Mouse (Mus musculus): ENCODE data around the gene Plcxd2.

Plcxd2 gene

DNA sequence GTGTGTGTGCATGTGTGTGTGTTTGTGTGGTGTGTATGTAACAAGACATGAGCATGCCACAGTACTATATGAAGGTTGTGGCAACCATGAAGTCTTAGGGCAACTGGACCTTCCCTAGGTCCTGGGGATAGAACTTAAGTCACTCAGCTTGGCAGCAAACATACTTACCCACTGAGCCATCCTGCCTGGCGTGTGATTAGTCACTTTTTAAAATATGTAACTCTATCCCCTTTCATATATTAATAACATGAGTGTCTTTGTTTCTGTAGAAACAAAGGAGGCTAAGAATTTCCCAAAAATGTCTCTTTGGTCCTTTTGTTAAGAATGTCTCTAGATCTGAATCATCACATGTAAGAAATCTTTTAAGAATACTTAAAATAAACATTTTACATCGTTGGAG, 72.6 kb downstream of the Plcxd2 start:
- no peak for DNase-seq (ENCODE audit: low read depth)

GRCm38 (mm10) chr16:45936521-45936920, 73.5 kb downstream of the Plcxd2 start:
- DNase-seq (ENCODE audit: low read depth) = no peak

DNA sequence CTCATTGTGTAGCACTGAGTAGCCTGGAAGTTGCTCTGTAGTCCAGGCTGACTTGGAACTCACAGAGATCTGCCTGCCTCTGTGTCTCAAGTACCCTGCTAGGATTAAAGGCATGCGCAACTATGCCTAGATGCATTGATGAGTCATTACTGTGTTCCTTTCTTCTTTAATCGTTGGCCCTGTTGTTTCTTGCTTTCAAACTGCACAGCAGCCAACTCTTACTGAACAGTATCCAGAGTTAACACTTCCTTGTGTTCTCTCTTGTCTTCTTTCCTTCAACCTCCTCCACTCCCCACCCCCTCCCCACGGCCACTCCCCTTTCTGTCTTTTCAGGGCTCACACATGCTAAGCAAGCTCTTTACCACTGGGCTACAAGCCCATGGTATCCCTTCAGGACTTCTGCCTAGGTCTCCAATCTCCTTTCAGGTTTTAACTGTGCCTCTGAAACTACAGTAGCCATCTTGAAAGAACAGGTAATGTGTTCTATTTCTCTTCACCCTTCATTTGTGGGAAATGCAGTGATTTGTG, 74.0 kb downstream of the Plcxd2 start:
- no peak for DNase-seq (ENCODE audit: low read depth)

DNA sequence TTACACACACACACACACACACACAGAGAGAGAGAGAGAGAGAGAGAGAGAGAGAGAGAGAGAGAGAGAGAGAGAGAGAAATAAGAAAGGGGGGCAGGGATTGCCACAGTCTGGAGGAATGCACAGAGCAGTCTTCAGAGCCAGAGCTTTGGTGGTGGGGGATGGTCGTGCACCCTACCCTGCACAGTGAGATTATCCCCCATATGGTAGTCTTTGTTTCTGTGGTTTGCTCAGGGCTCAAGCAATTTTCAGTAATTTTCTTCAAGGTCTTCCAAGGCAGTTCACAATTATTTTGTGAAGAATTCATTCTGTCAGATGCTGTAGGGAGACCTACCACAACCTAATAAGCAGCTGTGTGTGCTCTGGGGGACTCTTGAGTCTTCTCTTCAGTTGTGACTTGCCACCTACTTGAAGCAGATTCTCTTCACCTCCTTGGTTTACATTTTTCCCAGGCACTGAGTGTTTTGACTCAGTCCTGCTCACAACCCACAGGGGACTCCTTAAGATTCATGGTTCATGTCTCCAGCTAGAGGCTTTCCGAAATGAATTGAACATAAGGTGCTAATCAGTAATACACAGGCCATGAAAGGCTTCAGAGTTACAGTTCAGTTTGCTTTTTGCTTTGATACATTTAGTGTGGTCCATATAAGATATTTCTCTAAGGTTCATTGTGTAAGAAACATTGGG, 75.2 kb downstream of the Plcxd2 start:
- no peak for DNase-seq (ENCODE audit: low read depth)

GRCm38 (mm10) chr16:45930308-45930707, 79.7 kb downstream of the Plcxd2 start:
- no peak for DNase-seq (ENCODE audit: low read depth)

DNA sequence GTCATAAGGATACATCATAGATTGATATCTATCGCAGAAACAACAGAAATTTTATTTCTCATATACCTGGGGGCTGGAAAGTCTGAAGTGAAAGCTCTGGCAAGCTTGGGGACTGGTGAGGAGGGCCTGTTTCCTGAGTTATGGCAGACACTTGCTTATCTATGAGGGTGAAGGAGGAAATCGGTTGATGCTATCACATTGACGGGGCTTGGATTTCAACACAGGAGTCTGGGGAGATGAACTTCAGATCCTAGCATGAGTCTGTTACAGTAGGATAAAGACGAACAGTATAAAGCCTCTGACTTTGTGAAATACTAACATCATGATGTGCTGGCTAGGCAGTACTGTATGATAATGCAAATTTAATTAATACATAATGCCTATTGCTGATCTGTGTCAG, 81.9 kb downstream of the Plcxd2 start:
- no peak for DNase-seq (ENCODE audit: low read depth)

GRCm38 (mm10) chr16:45927601-45928000, 82.4 kb downstream of the Plcxd2 start:
- DNase-seq (ENCODE audit: low read depth) = no peak

GRCm38 (mm10) chr16:45926875-45927274, 83.1 kb downstream of the Plcxd2 start:
- DNase-seq (ENCODE audit: low read depth) = no peak

GRCm38 (mm10) chr16:45923731-45924424, 86.1 kb downstream of the Plcxd2 start:
- DNase-seq (ENCODE audit: low read depth) = no peak

GRCm38 (mm10) chr16:45922546-45923229, 87.3 kb downstream of the Plcxd2 start:
- no peak for DNase-seq (ENCODE audit: low read depth)

GRCm38 (mm10) chr16:45919572-45919971, 90.4 kb downstream of the Plcxd2 start:
- no peak for DNase-seq (ENCODE audit: low read depth)
